Mouse (Mus musculus) right cerebral cortex, adult 18-20 months (tissue): Measurements from ENCODE around the gene Lgi2.

Experiments
- DNase-seq: peaks from one replicate; pipeline ENCODE4 v3.0.0; 2022; ENCODE audit warnings: mixed read lengths

Lgi2 gene

DNA sequence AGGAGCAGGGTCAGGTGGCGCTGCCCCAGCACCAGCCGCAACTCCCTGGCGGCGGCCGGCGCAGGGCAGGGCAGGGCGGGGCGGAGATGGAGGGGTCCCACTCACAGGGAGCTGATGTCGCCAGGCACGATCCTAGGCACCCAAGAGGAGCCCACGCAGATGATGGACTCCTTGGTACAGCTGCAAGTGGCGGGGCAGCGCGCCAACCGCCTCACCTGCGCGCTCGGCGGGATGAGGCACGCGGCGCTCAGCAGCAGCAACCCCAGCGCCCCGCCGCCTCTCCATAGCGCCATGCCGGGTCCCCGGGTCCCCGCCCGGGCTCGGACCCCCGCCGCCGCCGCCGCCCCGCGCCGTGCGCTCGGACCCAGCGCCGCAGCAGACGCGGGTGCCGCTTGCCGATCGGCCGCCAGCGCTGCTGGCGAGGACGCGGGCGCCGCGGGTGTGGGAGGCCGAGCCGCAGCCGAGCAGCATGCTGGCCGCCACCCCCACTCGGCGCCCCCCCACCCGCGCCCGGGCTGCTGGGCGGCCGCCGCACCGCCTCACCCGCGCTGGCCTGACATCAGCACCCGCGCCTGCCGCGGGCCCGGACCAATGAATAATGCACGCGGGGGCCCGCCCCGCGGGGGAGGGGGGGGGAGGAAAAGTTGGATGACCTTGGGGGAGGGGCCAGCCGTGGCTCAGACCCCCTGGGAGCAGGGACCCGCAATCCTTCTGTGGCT, at the start of gene Lgi2:
TSS of gene Lgi2 (minus strand) at position 650 of the 719 bp plus-strand sequence.
- peak; percentile 50 for DNase-seq

DNA sequence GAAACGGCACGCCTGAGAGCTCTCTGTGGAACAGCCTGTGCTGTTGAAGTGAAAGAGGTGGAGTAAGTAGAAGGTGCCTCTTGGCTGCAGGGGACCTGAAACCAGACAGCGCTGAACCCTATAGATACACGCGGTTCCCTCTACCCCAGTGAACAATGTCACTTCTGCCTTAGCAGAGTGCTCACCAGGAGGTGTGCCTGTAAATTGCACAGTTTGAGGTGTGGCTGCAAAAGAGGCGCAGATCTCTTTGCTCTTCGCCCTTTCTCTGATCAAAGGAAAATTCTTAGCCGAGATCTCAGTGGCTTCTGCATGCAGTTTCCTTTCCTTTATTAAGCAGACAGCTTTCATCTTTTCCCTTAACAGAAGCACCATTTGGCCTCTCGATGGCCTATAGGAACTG, 49.2 kb upstream of the Lgi2 start:
- no peak for DNase-seq

DNA sequence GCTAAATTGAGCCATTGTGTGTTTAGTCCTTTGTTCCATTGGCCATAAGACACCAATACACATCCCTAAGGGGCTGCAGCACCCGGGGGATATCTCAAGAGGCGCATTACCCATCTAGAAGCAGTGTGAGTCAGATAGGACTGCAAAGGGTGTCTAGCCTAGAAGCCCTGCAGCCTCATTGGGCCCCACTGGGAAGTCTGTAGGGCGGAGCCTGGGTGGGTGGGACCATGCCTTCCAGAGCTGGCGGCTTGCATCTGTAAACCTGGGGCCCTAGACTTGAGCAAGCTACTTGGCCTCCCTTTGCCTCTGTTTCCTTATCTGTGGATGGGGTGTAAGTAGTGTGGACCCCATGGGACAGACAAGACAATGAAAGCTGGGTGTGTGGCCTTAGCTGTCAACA, 48.4 kb upstream of the Lgi2 start:
- no peak for DNase-seq

DNA sequence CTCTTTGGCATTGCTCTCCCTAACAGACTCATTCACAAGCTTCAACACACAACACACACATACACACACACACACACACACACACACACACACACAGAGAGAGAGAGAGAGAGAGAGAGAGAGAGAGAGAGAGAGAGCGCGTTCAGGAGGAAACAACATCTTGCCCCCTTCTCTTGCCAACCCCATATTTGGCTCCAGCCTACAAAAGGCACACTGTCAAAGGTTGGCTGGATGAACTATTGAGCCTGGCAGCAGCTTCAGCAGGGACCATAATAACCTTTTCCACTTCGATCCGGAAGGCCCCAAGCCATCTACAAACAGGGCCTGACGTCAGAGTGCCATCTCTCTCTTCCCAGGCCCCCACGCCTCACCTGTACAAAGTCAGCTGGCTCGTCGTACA, 46.5 kb upstream of the Lgi2 start:
- no peak for DNase-seq

DNA sequence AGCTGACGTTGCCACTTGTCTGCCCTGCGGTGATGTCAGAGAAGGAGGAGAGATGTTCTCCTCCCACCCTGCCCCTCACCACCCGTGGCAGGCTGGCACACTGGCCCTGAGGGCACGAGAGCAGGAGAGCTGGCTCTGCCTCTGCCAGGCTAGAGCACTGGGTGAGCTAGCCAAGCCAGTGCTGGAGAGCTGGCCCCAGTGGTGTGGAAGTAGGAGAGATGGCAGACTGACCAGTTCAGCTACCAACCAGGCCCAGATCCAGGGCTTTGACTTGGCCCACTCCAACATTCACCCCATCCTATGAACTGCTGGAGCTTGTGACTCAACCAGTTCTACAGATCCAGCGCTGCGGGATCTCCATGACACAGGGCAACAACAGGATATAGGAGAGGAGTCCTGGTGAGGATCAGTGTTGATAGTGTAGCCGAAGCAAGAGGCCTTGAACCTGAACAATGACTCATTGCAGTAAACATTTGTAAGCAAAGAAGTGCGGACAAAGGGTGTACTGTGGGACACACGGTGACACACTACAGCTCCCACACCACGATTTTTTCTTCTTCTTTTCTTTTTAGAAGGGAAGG, 45.1 kb upstream of the Lgi2 start:
- DNase-seq = no peak

DNA sequence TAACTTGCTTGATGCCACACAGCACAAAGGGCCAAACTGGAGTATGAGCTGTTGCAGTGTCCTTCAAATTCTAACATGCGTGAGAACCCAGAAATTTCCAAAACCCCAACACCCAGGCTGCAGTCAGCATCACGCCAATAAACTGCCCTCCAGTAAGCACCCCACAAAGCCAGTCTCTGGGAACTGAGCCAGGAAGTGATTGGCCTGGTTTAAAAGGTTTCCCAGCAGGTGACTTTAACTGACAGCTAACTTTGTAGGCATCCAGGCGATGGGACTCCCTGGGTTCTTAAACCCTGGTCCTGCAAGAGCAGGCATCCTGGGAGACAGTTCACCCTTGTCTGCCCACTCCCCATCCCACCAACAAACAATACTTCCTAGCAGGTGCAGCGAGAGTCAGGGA, 44.0 kb upstream of the Lgi2 start:
- no peak for DNase-seq

DNA sequence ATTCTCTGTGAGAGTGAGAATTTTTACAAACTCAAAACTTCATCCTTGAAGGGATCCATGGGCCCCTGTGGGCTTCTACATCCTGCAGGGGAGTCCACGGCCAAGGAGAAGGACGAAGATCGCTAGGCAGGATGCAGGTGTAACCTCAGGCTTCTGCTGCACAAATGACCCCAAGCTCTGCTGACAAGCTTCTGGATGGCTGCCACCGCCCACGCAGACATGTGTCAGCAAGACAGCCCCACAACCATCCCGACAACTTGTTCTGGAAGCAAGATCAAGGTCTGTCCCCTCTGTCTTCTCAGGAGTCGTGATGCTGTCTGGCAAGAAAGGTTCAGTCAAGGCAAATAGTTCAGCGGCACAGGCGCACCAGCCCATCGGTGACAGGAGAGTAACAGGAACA, 43.4 kb upstream of the Lgi2 start:
- DNase-seq = no peak

DNA sequence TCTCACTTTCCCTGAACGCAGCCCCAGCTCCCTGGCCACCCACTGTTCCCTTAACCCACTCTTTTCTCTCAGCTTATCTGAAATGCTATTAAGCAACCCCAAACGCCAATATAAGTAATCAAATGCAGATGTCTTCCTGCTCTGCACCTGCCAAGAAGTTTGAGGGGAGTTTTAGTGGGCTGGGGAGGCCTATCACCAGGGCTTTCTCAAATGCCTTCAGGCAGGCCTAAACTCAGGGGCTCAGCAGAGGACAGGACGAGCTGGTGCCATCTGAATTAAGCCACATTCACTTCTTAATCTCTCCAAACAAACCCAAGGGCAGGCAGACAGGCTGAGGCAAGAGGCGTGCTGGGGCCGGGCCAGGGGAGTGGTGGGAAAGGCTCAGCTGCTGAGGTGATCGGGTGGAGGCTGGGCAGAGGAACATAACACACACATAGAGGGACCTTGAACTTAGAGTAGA, 38.4 kb upstream of the Lgi2 start:
- no peak for DNase-seq

DNA sequence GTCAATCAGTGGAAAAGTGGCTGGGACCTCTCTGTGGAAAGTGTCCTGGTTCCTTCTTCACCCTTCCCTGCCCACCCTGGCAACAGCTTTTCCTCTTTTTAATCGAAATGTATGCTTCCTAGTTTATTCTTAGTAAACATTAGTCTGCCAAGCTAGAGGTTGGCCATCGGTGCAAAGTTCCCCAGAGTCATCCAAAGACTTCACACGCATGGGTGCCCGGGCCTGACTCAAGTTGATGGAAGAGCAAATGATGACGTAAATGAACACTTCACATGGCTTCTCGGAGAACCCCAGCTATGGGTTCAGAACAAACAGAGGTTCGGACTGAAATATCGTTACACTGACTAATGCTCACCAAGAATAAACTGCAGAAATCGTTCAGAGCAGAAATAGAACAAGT, 24.4 kb upstream of the Lgi2 start:
- no peak for DNase-seq

DNA sequence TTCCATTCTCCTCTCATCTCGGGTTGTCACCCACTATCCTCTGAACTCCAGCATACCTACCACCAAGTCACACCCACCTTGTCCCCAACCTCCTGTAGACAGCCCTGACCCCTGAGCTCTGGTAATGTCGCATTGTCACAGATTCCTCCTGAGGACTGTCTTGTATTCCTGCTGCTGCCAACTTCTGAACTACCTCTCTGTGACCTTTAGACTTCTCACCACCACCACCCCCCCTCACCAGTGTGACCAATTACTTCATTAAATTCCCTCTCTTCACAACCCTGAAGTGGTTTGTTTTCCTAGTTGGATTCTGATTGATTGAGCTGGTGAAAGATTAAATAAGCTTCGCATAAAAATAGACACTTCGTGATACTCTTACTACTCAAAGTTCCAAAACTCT, 22.4 kb upstream of the Lgi2 start:
- DNase-seq = no peak

DNA sequence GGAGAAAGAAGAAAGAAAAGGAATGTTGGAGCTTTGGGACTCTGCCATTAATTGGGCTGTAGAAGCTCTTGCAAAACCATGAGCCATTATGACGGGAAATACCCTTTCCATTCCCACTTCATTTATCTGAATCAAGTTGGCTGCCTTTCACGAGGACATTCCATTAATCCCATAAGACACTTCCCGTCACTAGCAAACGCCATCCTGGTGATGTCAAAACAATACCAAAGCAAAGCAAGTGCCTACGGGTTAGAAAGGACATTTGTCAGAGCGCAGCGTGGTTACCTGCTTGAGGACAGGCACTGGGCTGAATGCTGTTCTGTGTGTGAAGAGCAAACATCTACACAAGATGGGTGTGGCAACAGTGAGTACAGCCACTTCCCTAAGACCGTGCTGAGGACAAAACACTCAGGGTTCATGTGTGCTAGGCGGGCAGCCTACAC, 21.1 kb upstream of the Lgi2 start:
- no peak for DNase-seq

DNA sequence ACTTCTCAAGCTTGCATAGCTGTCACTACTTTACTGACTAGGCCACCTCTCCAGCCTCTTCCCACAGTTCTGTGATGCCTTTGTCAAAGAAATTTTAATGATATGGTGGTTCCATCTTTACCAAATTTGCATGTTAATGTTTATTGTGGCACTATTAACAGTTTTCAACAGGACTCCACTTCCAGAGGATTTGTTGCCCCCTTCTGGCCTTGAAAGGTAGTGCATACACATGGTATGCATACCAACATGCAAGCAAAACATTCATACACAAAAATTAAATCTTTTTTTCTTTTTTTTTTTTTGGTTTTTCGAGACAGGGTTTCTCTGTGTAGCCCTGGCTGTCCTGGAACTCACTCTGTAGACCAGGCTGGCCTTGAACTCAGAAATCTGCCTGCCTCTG, 6.3 kb upstream of the Lgi2 start:
- no peak for DNase-seq

DNA sequence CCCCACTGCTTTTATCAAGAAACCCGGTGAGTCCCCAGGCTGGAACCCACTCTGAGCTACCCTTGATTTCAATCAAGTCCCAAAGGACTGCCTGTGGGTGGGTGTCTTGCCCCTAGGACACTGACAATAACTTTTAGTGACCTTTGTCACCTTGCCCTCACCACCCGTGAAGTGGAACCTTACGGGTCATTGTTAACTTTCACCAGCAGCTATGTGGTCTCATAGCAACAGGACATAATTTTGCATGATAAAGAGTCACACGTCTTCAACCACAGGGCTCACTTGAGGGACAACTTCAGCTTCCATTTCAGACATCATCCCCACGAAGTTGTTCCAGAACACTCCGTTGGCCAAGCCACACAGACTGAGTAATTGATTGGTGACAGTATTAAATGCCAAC, 4.5 kb upstream of the Lgi2 start:
- no peak for DNase-seq

DNA sequence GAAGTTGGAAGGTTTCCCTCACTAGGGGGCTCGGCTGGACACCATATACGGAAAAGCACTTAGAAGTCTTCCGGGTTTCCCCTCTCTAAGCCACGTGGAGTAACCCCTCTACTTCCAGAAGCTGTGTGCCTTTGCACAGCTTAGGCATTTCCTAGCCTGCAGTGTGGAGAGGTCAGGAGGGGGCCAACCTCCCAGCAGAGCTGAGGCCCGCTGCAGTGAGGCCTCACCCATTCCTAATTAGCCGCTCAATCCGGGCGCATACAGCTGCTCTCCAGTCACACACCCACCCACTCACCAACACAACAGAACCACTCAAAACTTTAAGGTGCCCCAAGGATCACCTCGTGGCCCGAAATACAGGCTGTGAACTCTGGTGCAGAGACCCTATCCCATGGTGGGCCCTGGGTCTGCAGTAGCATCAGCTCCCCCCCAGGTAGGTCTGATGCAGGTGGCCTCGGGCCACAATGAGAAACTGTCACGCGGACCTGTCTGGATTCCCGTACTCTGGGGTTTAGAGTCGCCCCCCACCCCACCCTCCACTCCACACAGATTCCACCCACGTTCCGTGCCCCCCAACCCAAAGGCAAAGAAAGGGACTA, 949 bp downstream of the Lgi2 start:
- no peak for DNase-seq

DNA sequence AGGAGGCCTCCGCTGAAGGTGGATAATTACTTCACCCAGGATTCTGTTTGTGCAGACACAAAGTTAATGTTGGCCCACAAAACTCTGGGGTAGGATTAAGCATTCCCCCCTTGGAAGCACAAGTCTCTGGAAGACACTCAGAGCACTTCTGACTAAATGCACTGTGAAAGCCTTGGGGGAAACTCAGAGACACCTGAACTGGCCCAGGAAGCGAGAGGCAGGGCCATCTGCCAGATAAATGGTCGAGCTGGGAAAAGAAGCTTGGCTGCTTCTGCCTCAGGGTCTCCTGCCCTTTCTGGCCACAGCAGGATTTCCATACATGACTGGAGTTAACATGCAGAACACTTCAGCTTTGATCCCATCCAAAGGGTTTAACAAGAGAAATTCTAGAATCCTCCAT, 1.9 kb downstream of the Lgi2 start:
- DNase-seq = no peak

DNA sequence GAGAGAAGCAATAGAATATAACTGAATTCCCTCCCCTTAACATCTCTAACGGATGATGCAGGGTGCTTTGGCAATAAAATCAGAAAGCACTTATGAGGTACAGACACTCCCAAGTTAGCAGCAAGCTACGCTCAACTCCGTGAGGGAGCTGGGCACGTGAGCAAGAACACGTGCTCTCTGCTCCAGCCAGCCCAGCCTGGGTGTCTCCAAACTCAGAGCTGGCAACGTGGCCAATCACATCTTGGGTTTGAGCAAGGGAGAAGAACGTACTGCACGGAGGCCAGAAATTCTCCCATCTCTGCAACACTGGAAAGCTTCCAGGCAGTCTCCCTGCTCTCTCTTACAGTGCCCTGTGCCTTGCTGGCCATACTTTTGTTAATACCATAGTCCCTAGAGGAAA, 6.0 kb downstream of the Lgi2 start:
- peak; percentile 30 for DNase-seq

DNA sequence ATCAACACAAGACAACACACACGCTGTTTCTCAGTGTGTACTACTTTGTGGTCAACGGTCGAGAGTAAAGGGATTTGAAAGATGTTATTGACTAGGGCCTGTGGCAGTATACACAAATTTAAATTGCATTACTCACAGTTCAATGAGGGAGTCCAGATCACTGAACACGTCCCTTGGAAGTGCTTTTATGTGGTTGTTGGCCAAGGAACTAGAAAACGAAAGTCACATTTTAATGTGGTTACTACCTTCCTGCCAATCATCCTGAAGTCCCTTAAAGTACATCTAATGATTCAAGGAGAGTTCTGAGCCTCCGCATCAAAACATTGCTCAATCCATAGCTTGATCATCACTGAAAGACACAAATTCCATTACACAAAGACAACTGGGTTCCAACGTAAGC, 10.7 kb downstream of the Lgi2 start:
- DNase-seq = no peak

DNA sequence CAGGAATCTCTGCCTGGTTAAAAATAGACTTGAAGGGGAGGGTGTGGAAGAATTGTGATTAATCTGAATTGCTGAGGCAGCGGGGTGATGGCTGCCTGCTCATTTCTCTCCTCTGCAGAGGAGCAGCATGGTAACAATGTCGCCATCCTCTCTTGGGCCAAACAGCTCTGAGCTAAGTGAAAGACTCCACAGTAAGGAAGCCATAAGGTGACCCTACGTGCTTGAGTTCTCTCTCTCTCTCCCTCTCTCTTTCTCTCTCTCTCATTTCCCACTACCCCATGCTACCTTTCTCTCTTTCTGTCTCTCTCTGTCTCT, 15.0 kb downstream of the Lgi2 start:
- no peak for DNase-seq

DNA sequence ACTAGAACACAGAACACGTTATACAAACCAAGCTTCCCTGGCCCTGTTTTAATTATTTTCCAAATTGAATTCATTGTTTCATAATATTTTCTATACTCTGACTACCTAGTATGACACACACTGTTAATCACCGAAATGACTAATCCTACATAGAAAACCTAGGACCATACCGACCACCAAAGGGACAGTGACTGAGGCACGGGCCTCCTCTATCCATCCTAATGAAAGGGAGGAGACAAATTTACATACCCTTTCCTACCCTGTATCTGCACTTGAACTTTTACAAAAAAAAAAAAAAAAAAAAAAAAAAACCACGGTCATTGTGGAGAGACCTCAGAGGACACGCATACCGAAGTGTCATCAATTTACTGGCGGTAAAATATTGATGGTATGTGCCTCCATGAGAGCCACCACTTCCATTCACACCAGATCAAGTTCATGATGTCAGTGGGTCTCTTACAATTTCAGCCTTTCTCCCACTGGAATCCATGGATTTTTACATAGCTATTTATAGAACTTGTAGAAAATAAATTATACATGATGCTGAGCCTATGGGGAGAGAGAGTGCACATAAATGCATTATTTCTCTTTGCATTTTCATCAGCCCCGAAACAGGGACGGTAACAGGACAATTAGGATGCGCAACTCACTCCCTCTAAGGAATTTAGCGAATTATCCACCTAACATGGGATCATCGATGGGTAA, 15.5 kb downstream of the Lgi2 start:
- DNase-seq = no peak

DNA sequence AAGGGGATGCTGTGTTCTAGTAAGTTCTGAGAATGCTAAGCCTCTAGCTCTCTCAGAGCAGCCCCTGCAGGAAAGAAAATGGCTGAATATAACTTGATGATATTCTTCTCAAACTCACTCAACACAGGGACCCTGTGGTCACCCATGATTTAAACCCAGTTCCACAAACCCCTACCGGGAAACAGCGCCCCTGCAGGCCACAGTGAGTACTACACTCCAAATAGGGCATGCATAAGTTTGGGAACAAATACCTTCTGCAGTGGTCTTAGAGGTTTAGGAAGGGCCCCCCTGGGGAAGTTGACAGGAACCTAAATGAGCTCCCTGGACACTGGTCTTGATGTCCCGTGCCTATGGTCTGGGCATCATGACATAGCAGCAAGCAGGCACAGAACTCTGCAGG, 19.3 kb downstream of the Lgi2 start:
- no peak for DNase-seq

DNA sequence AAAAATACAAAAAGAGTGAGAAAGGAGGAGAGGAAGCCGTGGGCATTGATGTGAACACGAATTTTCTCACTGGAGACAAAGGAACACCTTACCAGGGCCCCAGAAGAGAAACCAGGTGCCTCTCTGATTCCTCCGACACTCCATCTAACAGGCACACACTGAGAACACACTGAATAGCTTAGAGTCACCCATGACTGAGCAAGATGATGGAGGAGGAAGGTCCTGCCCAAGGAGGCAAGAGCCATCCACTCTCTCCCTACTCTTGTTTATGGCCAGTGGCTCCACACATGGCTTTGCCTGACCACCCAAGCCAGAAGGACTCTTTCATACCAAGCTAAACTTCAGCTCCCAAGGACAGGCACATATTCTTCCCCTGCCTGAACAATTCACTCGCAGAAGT, 22.5 kb downstream of the Lgi2 start:
- no peak for DNase-seq

DNA sequence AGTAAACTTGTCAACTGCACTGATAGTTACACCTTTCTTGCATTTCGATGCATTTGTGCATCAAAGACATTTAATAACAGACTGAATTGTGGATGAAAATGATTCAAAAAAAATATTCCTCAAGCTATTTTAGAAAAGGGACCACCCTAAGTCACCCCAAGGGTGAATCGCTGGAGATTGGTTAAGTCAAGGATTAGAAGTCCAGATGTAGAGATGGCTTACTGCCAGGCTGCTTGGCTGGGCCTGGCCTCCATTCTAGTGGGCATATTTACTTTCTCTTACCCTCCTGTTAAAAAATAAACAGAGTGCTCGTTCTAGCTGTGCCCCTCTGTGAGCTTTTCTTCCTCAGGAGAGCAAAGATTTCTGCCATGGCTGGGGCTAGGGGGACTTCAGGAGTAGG, 26.1 kb downstream of the Lgi2 start:
- DNase-seq = no peak

DNA sequence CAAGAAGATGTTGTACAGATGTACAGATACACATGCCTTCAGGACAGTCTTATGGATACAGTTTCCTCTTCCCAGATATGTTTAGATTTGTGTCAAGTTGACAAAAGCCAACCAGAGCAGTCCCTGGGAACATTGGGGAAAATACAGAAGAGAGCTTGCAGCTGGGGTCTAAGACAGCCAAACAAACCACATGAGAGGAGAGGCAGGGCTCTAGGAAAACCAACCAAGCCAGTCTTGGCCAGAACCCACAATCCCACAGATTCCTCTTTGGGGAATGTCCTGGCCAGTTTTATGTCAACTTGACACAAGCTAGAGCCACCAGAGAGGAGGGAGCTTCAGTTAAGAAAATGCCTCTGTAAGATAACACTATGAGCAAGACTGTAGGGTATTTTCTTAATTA, 26.8 kb downstream of the Lgi2 start:
- no peak for DNase-seq

DNA sequence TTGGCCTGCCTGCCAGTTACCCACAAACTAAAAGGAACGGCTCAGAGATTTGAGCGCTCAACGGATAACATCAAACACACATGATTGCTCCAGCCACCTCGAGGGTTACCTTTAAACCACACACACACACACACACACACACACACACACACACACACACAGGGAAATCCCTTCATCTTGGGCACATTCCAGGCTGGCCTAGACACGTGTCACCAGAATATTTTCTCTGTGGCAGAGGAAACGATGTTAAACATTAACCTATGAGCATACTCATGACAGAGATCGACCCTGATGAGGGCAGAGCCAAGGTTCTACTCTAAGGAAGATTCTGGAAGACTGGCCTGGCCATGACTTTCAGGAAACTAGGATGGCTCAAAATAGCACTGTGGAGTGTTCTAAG, 29.2 kb downstream of the Lgi2 start:
- no peak for DNase-seq
